Mouse (Mus musculus) heart, adult 8-10 months (tissue): ENCODE results near the gene Plxna4. TPM values are rescaled to one million over a fixed set of nuclear protein-coding genes. Genes with fewer than 3 reads are reported as not detected.

Experiments
- DNase-seq: peaks from one replicate; pipeline ENCODE4 v3.0.0; 2022; ENCODE audit warnings: low spot score
- total RNA-seq, 4 experiments: library from RNA; stranded (reverse); gene quantifications; 2 replicates each; pipeline ENCODE4 v1.2.4; 2022

Plxna4 gene
- total RNA-seq, 4 experiments from 2014 or later = 11.5 to 15.2 (median 13.8) TPM

DNA sequence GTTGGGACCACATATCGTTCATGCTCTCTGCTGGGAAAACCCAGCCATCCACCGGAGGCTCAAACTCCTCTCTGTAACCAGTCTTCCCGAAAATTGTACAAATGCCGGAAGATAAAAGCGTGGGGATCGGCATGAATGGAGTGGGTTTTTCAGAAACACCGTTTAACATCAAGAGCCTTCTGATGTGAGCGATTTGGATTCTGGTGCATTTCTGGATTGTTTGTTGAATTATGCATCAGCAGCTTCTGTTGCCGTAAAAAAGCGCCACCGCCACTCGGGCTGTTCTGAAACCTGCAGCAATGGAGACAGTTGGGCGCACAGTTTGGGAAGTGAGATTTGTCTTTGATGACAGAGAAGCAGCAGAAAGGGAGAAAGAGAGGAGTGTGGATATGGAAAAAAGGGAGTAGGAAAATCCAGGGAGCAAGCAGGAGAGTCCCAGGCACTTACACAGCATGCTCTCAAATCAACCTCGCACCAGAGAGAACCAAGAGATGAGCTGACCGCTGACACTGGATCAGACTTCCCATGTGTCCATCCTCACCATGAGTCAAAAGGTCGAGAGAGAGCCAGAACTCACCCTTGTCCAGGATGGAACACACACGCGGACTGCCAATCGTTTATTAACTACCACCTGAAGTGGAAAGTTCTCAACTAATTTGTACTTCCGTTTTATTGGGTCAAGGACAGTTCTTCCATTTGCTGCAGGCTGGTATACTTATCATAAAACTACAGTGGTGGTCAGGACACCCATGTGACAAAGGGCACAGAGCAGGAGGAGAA lies 181.5 kb downstream of the Plxna4 start:
- DNase-seq = no peak

DNA sequence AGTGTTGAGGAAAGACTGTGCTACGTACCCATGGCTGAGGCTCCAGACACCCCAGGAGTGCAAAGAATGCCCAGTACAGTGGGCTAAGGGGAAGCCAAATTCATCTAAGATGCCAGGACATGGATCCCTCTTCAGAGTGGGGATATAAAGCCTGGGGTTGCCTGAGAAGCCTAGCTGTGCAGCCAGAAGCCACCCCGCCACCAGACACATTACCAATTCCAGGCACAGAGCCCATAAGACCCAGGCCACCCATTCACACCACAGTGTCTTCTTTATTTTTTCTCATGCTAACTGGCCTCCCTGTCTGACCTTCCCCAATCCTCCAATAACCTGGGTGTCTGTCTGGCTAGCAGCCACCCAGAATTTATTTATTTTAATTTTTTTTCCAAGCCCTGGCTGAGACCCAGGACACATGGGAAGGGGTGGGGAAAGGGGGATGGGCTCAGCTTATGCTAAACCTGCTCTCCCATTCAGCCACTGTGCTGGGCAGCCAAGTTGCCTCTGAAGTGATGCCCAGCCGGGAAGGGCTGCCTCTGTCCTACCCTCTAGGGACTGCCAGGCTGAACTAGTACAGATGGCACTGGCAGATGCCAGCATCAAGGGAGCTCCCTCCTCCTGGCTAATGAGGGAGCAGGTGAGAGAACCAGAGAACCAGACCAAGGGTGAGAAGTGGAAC lies 185.3 kb downstream of the Plxna4 start:
- DNase-seq = no peak

DNA sequence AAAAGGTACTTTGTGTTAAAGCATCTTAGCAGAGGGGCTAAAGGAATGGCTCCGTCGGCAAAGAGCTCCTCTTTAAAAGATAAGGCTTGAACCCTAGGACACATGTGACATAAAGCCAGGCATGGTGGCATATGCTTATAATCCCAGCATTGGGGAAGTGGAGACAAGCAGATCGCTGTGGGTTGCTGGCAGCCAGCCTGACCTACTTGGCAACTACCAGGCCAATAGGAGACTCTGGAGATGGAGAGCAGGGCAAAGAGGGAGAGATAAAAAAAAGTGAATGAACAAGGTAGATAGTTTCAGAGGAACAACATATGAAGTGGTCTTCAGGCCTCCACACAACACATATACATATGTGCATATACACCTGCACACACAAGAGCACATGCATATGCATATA lies 189.7 kb downstream of the Plxna4 start:
- DNase-seq = no peak

DNA sequence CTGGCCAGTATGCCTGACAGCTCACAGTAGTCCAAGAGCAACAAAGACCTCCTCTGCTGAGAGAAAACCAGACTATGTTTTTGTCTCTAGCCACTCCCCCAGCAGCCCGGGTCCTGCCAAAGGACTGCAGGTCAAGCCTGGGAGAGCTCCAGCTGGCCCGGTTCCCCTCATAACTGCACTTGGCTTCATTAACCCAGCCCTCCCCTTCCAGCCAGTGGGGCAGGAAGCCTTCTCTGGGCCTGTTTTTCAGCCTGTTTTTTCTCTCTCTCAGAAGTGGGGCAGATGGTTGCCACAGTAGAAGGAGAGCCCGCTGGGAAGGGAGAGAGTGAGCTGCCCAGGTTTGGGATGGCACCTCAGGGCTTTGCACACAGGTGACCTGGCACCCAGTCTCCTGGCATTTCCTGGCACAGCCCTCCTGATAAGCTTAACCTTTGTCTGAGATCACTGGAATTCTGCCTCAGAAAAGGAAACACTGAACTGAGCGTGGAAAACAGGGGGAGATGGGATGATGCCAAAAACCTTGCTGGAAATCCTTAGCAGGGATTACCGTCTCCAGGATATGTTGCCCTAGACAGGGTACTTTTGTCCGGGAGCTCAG lies 190.8 kb downstream of the Plxna4 start:
- peak; percentile 93 for DNase-seq

DNA sequence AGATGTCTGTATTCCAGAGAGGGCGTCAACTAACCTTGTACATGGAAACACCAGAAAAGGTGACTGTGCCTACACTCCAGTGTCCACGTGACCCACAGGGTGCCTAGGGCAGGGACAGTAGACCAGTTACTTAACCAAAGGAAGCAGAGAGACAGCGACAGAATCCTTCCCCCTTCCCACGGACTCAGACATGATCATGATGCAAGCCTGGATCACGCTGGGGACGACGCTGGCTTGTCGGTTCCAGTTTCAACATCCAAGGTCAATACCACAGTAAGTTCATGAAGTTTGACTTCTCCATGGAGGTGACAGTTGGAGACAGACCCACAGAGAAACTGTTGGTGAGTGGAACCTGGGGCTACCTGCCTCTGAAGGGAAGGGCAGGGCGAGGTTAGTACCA lies 192.6 kb downstream of the Plxna4 start:
- DNase-seq = no peak

DNA sequence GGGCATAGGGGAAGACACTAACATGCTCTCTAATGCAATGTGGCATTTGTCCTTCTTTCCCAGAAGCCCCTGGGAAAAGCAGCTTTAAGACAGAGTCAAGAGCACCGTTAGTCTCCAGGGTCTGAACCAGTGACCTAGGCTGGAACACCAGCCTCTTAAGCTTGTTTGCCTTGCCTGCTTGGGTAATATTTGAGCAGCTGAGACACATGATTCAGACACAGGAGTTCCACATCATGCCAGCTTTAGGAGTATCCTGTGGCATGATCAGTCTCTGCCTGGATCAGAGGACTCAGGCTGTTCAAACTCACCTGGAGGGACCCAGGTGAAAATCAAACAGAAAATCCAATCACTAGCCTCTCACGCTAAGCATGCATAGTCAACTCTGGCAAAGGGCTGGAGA lies 195.7 kb downstream of the Plxna4 start:
- DNase-seq = no peak

DNA sequence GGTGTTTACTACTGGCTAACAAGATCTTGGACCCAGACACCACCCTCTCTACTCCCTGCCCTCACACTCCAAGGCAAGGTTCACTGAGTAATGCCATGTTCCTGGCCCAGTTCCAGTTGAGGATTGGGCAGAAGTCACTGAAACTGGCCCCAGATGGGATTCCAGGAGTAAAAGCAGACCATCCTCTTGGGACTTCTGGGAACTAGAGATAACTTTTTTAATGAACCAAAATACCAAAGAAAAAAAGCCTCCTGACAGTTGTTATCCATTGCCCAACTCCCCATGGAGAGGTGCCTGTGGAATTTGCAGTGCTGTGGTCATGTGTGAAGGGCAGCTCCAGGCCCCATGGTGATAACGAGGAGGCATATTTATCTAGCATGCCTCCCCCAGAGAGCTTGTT lies 199.7 kb downstream of the Plxna4 start:
- peak; percentile 14 for DNase-seq

DNA sequence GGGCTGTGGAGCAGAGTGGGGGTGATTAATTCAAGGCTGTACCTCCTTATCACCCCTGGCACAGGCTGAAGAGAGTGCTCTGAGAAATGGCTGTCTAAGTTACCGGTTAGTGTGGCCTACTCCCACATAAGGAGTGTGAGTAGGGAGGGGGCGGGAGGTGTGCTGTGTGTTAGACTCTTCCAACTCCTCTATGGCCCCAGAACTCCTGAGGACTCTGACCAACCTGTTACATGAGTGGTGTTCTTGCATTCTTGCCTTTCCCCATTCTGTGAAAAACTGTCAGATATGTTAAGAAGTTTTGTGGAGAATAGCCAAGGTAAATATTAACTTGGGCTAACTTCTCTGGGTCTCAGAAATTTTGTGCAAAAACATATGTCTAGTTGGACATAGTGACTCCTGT lies 201.1 kb downstream of the Plxna4 start:
- no peak for DNase-seq

DNA sequence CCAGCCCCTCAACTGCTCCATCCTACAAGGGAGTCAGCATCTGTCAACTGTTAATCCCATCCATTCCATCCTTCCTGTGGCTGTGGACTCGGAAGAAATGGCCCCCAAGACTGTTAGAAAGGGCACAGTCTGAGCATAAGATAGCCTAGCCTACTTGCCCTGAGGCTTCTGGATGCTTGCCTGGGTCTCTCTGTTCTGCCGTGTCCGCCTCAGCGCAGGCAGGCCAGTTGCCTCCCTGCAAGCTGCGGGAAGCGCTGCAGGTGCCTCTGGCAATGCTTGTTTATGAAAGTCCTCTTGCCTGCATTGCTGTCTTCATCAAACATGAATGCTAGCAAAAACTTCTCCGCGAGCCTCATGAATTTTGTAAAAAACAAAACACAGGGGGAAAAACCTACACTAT lies 203.1 kb downstream of the Plxna4 start:
- no peak for DNase-seq

DNA sequence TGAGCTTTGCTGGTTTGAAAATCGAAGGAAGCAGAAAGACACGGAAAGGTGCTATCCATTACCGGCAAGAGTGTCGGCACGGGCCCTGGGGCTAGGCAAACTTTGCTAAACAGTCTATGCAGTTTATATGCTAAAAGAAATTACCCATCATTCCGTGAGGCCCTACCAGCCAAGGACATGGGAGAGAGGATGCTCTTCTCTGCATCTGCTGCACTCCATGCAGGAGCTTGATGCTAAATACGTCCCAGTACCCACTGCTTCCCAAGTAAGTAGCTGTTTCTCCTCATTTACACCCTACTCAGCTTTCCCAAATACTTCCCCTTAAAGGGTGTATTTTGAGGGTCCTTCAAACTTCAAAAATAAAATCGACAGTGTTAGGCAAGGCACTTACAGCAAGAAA lies 203.6 kb downstream of the Plxna4 start:
- no peak for DNase-seq

DNA sequence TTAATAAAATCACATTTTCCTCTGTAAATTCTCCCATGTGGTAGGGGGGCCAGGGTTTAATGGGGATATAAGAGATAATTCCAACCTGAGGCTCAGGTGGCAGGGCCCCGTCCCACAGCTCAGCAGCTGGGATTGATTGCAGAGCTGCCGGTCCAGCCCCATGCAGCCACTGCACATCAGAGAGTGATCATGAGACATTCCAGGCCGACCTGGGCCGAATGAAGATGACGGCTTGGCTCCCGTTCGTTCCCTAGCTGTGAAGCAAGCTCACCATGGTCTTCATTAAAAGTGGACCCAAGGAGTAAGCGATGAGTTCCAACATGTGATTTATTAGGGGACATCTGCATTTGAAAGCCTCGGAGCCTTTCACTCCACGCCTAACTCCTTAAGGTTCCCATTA lies 206.5 kb downstream of the Plxna4 start:
- no peak for DNase-seq

DNA sequence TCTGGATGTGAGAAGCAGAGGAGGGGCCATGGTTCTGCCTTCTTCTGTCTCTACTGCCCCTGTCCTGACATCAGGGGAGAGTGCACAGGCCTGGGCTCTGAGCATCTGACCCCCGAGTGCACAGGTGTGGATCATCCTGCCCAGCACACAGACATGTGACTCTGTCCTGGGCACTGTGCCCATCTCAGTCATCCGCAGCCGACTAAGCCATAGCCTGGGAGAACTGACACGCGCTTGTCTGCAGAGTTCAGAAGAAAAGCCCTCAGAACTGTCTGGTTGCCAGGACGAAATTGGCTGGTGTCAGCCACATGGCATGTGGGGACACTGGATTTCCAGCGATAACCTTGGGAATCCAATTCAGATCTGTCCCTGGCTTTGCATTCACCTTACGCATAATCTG lies 210.8 kb downstream of the Plxna4 start:
- peak; percentile 58 for DNase-seq

DNA sequence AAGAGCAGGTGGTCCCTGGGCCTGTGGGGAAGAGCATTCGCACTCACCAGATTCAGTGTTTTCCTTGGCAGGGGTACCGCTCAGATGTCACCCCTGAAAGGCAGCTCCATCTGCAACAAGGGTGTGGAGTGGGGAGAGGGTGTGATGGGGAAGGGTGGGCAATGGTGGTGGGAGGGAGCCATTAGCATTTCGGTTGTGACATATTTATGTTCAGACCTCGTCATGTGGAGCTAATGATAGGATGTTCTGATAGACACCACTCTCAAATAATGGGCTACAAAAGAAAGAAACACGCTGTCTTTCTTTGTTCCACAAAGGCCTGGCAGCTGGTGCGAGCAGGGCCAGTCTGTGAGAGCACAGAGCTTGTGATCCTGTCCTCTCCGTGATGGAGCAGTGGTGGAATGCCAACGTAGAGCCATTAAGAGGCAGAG lies 214.0 kb downstream of the Plxna4 start:
- no peak for DNase-seq

DNA sequence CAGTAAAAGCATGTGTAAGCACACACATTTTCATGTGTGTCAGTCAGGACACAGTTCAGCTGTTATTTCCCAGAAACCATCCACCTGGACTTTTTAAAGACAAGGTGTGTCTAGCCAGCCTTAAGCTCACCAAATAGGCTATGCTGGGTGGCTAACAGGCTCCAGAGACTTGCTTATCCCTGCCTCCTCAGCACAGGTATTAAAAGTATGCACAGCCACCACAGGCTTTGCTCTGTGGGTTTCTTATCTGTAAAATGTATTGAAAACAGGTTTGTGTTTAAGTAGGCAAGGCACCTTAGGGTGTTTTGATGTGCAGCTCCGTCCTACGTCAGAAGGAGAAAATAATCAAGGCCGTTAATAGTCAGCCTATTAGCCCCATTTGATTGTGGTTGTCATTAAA lies 218.9 kb downstream of the Plxna4 start:
- DNase-seq = no peak

DNA sequence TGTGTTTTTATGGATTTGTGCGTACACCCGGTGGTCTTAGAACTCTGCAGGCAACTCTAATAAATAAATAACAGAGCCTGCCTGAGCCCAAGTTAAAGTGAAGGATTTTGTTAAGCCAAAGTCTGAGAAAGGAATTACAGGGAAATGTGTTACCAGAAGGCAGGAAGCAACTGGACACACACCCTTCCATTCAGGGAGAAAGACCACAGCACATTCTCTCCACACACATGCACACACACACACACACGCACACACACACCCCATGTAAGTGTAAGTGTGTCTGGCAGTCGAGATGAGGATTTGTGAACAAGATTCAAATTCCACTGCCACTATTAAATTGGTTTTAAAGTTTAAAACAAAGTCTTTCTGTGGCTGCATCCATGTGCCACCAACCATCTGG lies 219.6 kb downstream of the Plxna4 start:
- no peak for DNase-seq

DNA sequence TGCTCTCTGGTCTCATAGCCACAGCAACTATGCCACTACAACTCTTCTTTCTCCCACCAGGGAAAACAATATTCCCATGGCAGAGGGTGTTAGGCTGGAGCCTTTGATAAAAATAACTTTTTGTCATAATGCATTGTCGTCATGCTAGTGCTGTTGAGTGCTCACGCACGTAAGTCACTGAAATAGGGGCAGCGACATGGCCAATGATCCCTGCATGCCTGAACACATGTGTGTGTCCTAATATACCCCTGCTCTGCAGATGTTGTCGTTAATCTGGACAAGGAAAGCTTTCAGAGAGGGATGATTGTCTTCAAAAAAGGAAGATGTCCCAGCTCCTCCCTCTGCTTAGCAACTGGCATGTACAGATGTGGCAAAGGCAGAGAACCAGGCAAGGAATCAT lies 223.1 kb downstream of the Plxna4 start:
- no peak for DNase-seq

DNA sequence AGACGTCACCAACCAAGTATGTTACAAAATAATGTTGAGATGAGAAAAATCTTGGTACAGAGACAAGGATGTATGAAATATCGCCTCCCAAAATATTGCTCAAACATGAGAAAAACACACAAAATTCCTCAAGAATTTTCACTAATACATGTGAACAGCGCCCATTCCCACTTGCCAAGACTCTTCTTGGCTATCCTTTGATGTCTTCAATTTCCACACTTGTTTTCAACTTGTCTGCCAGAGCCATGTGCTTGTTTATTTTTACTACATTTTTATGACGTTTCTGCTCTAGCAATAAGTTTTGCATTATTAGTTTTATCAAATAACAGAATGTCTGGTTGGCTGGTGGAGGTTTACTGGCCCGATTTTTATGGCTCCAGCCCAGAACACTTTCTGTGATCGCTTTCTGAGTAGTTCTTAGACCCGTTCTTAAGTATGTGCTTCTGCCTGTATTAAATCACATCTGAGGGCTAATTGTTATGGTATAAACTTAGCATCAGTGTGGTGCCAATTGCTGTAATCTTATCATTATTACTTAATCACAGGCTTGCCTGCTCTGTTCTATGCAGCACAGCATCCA lies 224.4 kb downstream of the Plxna4 start:
- no peak for DNase-seq

DNA sequence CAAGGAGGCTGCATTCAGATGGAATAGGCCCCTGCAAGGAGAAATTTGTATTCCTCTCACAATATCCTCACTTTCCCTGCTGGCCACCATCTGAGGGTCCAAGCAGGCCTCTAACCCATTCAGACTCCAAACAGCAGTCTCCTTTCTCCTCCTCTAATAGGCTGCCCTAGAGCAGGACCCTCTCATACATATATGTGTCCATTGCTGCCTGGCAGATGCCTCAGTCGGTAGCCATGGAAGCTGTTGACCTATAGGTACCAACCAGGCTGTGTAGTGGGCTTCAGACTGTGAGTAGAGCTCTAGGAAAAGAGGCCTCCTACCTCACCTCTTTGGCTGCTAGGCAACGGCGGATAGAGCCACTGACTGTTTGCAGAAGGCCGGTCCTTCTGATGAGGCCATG lies 225.6 kb downstream of the Plxna4 start:
- no peak for DNase-seq

DNA sequence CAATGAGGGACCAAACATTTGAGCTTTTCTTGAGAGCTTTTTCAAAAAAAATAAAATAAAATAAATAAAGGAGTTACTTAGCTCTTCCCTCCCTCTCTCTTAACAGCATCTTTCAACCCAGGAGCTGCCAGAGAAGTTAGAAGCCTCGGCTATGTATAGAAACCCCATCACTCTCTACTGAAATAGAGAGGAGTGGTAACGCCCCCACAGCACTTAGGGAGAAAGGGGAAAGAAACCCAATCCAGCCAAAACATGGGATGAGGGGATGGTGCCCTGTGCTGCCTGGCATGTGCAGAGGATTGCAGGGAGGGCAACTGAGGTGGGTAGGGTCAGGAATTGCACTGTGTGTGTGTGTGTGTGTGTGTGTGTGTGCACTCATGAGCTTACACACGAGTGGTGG lies 228.3 kb downstream of the Plxna4 start:
- no peak for DNase-seq

DNA sequence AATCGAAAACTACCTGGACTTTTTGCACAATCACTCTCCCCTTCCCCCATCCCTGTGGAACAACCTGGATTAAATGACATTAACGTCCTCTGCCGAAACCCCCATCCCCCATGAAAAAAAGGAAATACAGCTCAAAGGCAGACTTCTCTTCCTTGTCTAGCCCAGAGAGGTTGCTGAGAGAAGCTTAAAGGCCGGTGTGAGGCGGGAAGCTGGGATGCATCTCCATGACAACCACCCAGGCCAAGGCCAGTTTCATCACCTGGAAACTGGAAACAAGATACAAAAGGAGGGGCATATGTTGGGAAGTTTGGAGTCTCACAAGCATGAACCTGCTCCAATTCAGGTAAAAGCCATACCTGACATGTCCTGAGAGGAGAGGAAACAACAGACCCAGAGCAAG lies 230.5 kb downstream of the Plxna4 start:
- no peak for DNase-seq

DNA sequence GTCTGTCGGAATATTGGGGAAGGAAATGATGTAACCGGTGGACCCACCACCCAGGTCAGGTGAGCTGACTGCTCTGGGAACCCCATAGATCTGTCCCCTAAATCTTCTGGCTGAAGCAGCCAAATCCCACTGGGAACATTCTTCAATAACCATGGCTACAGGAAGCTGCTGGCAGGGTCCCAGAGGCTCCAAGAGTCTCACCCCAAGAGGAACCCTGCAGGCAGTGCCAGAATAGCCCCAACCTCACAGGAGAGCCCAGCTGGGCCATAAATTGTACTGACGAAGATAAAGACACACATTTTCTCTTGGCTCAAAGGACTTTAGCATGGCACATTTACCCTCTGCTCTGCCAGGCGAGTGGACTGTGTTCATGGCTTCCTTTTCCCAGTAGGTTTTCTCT lies 232.4 kb downstream of the Plxna4 start:
- DNase-seq = no peak

DNA sequence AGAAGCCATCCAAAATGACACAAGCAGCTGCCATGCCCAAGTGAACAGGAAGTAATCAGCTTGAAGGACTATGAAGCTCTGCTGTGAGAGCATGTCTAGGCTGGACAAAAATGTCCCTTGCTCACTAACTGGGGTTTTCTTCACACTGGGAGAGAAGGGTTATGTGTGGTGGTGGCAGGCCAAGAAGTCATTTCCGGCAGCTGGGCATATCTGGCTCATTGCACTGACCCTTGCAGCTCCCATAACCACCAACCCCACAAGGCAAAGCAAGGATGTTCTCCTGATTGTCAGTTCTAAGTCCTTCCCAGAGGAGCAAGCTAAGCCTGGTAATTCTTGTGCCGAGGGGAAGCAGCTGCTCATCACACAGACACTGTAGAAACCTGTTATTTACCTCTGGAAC lies 239.0 kb downstream of the Plxna4 start:
- DNase-seq = no peak

DNA sequence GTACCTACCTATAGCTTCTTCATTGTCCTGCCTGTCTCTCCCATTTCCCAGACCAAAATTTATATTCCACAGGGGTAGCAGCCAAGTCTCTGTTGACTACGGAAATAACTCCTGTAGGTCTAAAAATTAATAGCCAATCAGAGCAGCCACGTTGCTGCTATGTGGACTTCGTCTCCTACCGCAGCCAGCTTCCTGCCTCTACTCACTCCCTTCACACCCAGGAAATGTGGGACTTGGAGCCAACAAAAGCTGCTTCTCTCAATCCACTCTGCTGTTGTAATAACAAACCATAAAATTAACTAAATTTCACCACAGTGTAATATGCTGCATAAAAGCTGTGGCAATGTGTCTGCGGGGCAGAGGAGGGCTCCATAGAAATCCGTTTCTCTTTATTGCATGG lies 239.9 kb downstream of the Plxna4 start:
- no peak for DNase-seq
